Mouse (Mus musculus): Measurements from ENCODE around the gene Med21.

DNA sequence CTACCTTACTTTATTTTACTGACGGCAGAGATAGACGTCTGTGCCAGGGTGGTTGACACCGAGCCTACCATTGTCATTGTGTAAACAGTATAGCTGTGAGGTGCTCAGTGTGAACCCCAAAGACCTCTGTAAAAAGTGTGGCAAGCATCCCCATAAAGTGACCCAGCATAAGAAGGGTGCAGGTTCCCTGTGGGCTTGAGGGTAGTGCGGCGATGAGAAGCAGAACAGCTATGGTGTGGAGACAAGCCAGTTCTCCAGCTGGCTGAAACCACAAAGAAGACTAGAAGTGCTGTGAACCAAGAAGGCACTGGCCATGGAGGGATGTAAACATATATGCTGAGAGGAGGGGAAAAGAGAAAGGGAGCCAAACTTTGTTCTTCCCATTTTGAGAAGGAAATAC lies 19.3 kb downstream of the Med21 start:
- no peak for TF ChIP-seq POLR2A (IDR thresholded peaks at IDR 0.05; ENCODE audit: low read depth, low read length)
- no peak for TF ChIP-seq CTCF (conservative IDR thresholded peaks at IDR 0.05; ENCODE audit: insufficient read depth, insufficient read length, low read depth, low read length)

Data from kidney, adult 2 months (tissue).